ENCODE assay signal across 8 mouse cellular contexts in the genomic region with DNA sequence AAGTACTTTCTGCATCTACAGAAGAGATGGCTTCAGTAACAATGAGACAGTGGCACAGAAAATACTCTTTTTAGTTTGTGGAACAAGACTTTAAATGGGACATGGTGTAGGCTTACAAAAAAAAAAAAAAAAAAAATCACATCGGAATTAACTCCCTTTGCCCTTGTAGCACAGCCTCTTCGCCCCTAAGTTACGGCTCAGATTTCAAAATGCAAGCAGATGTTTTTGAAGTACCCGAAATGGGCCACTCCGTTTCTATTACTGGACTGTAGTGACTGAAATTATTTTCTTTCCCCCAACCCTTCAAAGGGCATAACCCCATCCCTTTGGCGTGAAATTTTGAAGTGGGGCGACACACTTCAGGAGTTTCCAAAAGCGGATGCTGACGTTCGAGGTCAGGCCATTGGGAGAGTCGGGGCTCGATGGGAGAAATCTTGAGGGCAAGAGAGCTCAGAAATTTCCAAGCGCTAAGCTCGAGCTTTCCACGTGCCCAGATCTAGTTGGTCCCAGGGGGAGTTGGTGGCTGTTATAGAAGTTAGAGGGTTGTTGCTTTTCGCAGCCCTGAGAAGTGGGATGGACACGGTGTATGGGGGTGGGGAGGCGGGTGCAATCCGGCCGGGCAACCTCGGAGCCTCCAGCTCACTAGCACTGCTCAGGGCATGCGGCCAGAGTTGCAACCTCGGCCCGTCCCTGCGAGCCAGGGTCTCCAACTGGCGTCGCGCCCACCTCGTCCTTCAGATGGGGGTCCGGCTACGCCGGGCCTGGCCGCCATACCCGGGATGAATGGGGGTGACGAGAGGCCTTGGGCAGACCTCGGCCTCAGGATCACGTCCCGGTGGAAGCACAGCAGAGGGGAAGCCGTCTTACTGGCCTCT. TPM values are rescaled to one million over a fixed set of nuclear protein-coding genes. Genes with fewer than 3 reads are reported as not detected.
DNase-seq lines count a peak whose midpoint lies in the region; ATAC-seq and TF ChIP-seq lines count a peak whose summit lies in the region.

Gene Hexim2 (plus strand): TSS at position 729 of the 875 bp plus-strand sequence.

- no peaks in the 10 kb centered on the region for H3K27me3 ChIP-seq in ES-Bruce4 (ENCODE audit: control insufficient read depth, insufficient read depth, low read length, poor library complexity, severe bottlenecking)
- no peaks in the 10 kb centered on the region for H3K27me3 ChIP-seq in embryonic facial prominence, embryonic 15.5 days
- no peaks in the 10 kb centered on the region for H3K27me3 ChIP-seq in heart, embryonic 13.5 days (replicated peaks)
- H3K27me3 ChIP-seq in lung, embryonic 14.5 days (ENCODE audit: insufficient read depth, low read length) = no peaks in the 10 kb centered on the region

- H3K36me3 ChIP-seq in ES-Bruce4 (ENCODE audit: control insufficient read depth, insufficient read depth, low read length, poor library complexity, severe bottlenecking) = peaks cover 8% of the 10 kb centered on the region; the same call in 1 of the 2 replicates
- H3K36me3 ChIP-seq in embryonic facial prominence, embryonic 15.5 days = no peaks in the 10 kb centered on the region
- peaks cover 2% of the 10 kb centered on the region; the same call in 1 of the 2 replicates for H3K36me3 ChIP-seq in heart, embryonic 13.5 days
- H3K36me3 ChIP-seq in lung, embryonic 14.5 days (ENCODE audit: insufficient read depth) = no peaks in the 10 kb centered on the region

- no peaks in the 10 kb centered on the region for H3K9me3 ChIP-seq in ES-Bruce4 (replicated peaks; ENCODE audit: control insufficient read depth, insufficient read depth, low read length, poor library complexity, severe bottlenecking)
- no peaks in the 10 kb centered on the region for H3K9me3 ChIP-seq in embryonic facial prominence, embryonic 15.5 days (replicated peaks)
- H3K9me3 ChIP-seq in heart, embryonic 13.5 days = no peaks in the 10 kb centered on the region
- no peaks in the 10 kb centered on the region for H3K9me3 ChIP-seq in lung, embryonic 14.5 days (ENCODE audit: low read depth, low read length)

- no peak for TF ChIP-seq CTCF in ES-Bruce4 (IDR thresholded peaks at IDR 0.05; ENCODE audit: low read depth, low read length)
- no peak for TF ChIP-seq CTCF in lung, embryonic 14.5 days (IDR thresholded peaks at IDR 0.05; ENCODE audit: low read depth)

- H3K4me3 ChIP-seq in ES-Bruce4 (ENCODE audit: low read depth, low read length) = peak within 1 kb of the TSS; percentile 86
- H3K4me3 ChIP-seq in embryonic facial prominence, embryonic 15.5 days (replicated peaks) = peak within 1 kb of the TSS; percentile 80
- peak within 1 kb of the TSS; percentile 98 for H3K4me3 ChIP-seq in heart, embryonic 13.5 days
- peak within 1 kb of the TSS; percentile 98 for H3K4me3 ChIP-seq in lung, embryonic 14.5 days (ENCODE audit: low read depth, low read length)

- peak within 1 kb of the TSS; percentile 98 for H3K9ac ChIP-seq in ES-Bruce4 (ENCODE audit: low read depth, poor library complexity, severe bottlenecking)
- peak within 1 kb of the TSS; percentile 98 for H3K9ac ChIP-seq in embryonic facial prominence, embryonic 15.5 days
- peak within 1 kb of the TSS; percentile 100 for H3K9ac ChIP-seq in heart, embryonic 13.5 days
- peak within 1 kb of the TSS; percentile 100 for H3K9ac ChIP-seq in lung, embryonic 14.5 days

- TF ChIP-seq EP300 in ES-Bruce4 (IDR thresholded peaks at IDR 0.05; ENCODE audit: insufficient read depth, low read depth, low read length) = no peak

- H3K27ac ChIP-seq in ES-Bruce4 (ENCODE audit: insufficient read depth, low read length) = peak within 1 kb of the TSS; percentile 62
- peak within 1 kb of the TSS; percentile 98 for H3K27ac ChIP-seq in embryonic facial prominence, embryonic 15.5 days (replicated peaks)
- peak within 1 kb of the TSS; percentile 100 for H3K27ac ChIP-seq in heart, embryonic 13.5 days (replicated peaks)
- H3K27ac ChIP-seq in lung, embryonic 14.5 days (ENCODE audit: low read depth) = peak within 1 kb of the TSS; percentile 99

- no peak for TF ChIP-seq POLR2A in ES-Bruce4 (IDR thresholded peaks at IDR 0.05; ENCODE audit: insufficient read depth, low read length)

- WGBS in embryonic facial prominence, embryonic 15.5 days = 0% methylated on average over 39 of the region's 39 CpGs
- WGBS in heart, embryonic 13.5 days = under 1% methylated on average over 39 of the region's 39 CpGs
- WGBS in lung, embryonic 14.5 days = under 1% methylated on average over 39 of the region's 39 CpGs

- peak; percentile 63 for ATAC-seq in embryonic facial prominence, embryonic 15.5 days (ENCODE audit: insufficient number of reproducible peaks, low FRiP score, low TSS enrichment, low read depth)
- peak; percentile 17; the same call in 1 of the 2 replicates for ATAC-seq in heart, embryonic 13.5 days (ENCODE audit: extremely low read depth, insufficient number of reproducible peaks, low FRiP score, low TSS enrichment)
- ATAC-seq in lung, embryonic 14.5 days (ENCODE audit: insufficient read depth) = peak; percentile 55

- DNase-seq in adrenal gland, postnatal 25 days = peak; percentile 68
- peak; percentile 50 to 76 for DNase-seq in kidney, postnatal 36 days
- peak; percentile 73 for DNase-seq in lung, embryonic 14.5 days
- DNase-seq in ovary, postnatal 14 days (ENCODE audit: low spot score) = peak; percentile 57
- peak; percentile 51 to 68 for DNase-seq in urinary bladder, postnatal 36 days (ENCODE audit: low spot score in 2 of 2)

- H3K4me1 ChIP-seq in ES-Bruce4 (ENCODE audit: control insufficient read depth, insufficient read depth, low read length) = peaks cover 3% of the 10 kb centered on the region
- H3K4me1 ChIP-seq in embryonic facial prominence, embryonic 15.5 days = peaks cover 31% of the 10 kb centered on the region
- peaks cover 54% of the 10 kb centered on the region for H3K4me1 ChIP-seq in heart, embryonic 13.5 days
- peaks cover 15% of the 10 kb centered on the region for H3K4me1 ChIP-seq in lung, embryonic 14.5 days (ENCODE audit: insufficient read depth)

- H3K4me2 ChIP-seq in embryonic facial prominence, embryonic 15.5 days (replicated peaks) = peak within 1 kb of the TSS; percentile 65
- peak within 1 kb of the TSS; percentile 88 for H3K4me2 ChIP-seq in heart, embryonic 13.5 days
- H3K4me2 ChIP-seq in lung, embryonic 14.5 days = peak within 1 kb of the TSS; percentile 70

RNA-seq across cellular contexts. Expression of gene Hexim2, which starts in this region (rescaled TPM):
- 1.7 and 4.5 TPM in 2 replicates for polyA plus RNA-seq in ES-Bruce4 (2011; ENCODE audit: insufficient read depth, insufficient read length, low read depth, missing spikeins)
- 3.9 and 6.2 TPM in 2 replicates for total RNA-seq in adrenal gland, postnatal 25 days (2021)
- polyA plus RNA-seq in embryonic facial prominence, embryonic 15.5 days (2015; fragmentation: Nextera tagmentation; extraction: Ambion mirVana) = 14.0 and 14.1 TPM in 2 replicates
- 5.7 and 6.2 TPM in 2 replicates for polyA plus RNA-seq in heart, embryonic 13.5 days (2015; fragmentation: Nextera tagmentation; extraction: Ambion mirVana)
- polyA plus RNA-seq in lung, embryonic 14.5 days (2014; fragmentation: Nextera tagmentation; extraction: Ambion mirVana) = 9.3 and 9.5 TPM in 2 replicates

Comparison
In these comparisons a context has a peak if more than half of its experiments do, and no peak if none do; other contexts are left out.
1. Peak in every context shown above with its lines: DNase-seq, ATAC-seq, H3K4me3 ChIP-seq and H3K27ac ChIP-seq.